Mouse (Mus musculus) retina, embryonic 14.5 days (tissue): ENCODE results near the gene Cd180.

Experiments
- DNase-seq: peaks from one replicate; pipeline ENCODE4 v3.0.0-alpha.2; 2015; ENCODE audit warnings: low spot score

Cd180 gene

DNA sequence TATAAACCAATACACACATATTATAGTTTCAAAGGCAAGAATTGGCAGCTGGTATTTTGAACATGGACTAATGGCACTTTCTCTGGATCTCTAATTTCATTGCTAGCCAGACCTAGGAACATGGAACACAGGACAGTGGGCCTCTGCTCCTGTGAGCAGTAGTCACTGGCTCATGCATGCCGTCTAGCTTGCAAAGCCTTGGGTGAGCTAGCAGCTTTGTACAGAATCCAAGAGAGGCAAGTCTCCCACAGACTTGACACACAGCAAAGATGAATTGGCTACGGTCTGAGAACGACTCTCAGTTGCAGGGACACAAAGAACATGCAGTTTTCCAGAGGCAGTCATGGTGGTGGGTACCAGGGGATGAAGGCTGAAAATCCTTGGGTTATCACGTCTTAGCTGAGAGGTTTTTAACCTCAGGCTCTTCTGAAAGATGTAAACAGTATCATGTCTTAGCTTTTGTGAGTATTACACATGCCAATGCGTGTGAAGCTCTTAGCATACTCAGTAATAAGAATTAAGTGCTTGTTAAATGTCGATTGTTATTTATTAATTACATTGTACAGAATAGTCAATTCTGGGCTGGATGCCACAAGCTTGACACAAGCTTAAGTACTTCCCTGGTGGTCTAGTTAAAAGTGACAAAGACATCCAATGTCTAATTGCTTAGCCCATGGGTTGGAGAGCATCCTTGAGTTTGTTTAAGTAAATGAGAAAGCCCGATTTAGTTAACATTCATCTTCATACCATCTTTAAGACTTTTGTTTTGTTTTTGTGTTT lies 90.4 kb downstream of the Cd180 start:
- no peak for DNase-seq

DNA sequence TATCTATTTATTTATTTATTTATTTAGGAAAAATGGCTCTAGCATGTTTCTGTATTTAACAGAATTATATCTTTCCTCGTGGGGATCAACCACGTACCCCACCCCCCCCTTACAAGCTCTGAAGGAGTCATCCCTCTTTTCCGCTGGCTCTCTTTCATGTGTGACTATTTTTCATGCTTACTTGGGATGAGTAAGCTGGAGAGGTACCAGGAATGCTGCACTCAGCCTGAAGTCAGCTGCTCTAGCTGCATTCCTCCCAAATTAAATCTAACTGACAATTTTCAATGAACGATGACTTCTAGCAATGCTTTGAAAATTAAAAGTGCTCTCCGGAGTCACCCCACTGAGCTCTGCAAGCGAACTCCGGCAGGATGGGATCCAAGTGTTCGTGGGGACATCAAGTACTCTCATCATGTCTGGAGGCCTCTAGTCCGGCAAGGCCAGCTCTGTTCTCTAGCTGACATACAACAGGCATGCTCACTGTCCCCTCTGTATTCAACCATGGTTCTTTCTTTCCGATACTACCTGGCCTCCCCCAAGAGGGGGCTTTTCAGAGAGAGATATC lies 93.4 kb downstream of the Cd180 start:
- no peak for DNase-seq
